Mouse (Mus musculus) testis, adult 10 weeks (tissue): ENCODE results near the gene Cyp4f15. TPM values are rescaled to one million over a fixed set of nuclear protein-coding genes. Genes with fewer than 3 reads are reported as not detected.

ENCODE experiments used
- polyA plus RNA-seq: library from polyadenylated mRNA; stranded (reverse); fragments of 350-450 nt; fragmentation: Illumina TruSeq; extraction: RNeasy Lipid Tissue Mini Kit (QIAGEN cat#74804); gene quantifications from one replicate; pipeline ENCODE4 v1.2.3, GENCODE M21; 2014; ENCODE audit warnings: low read depth, low replicate concordance

The Cyp4f15 gene
- polyA plus RNA-seq = 0.29 TPM

DNA sequence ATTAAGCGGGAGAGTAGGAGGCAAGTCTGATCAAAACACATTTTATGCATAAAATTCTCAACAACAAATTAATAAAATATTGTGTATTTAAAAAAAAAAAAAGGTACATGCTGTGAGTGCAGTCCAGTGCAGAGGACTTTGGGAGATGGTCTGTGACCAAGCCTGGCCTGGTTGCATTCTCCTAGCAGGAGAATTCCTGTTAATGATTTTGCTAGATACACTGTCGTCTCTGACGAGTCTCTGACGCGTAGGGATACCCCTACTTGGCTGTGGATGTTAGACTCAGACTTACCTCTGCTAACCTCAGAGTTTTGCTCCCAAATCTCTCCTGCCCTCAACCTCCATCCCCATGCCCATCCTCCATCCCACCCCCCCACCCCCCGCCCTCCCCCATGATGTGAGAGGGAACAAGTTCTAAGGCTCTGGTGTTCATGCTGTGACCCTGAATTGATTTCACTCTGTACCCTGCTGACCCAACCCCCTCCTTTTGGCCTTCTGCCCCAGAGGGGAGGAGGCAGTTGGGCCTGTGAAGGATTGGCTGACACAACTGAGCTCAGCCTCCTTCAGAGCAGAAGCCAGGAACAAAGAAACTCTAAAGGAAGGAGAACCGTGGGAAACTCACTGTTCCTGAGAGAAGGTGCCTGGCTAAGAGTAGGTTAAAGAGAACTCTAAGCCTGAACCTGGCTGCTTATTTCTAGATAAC, at the start of gene Cyp4f15:
Gene Cyp4f15 (plus strand): TSS at position 580 of the 703 bp plus-strand sequence.

DNA sequence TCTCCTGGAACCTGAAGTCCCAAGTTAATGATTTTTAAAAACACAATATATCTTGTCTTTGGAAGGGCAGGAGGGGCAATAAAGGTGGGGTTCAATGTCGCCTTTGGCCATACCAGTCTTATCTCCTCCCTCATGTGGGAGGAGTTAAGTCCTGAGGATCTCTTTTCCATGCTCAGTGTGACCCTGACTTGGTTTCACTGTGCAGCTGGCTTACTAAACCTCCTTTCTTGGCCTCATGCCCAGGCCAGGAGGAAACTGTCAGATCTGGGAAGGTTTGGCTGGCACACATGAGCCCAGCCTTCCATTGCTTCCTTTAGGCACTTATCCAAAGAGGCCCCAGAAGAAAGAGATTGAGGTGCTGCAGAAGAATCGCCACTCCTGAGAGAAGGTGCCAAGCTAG, 26.7 kb upstream of the Cyp4f15 start, which contains the start of gene Cyp4f40:
Gene Cyp4f40 (plus strand): TSS at position 189 of the 400 bp plus-strand sequence.

Other genes starting within 250 kb of the Cyp4f15 start
- gene Cyp4f39, start 232.9 kb upstream of the Cyp4f15 start, polyA plus RNA-seq = 21.4 TPM
- 0.13 TPM for gene Cyp4f17, start 179.6 kb upstream of the Cyp4f15 start, polyA plus RNA-seq
- gene Cyp4f16, start 149.1 kb upstream of the Cyp4f15 start, polyA plus RNA-seq = 0.39 TPM
- 1.6 TPM for gene Cyp4f37, start 64.3 kb upstream of the Cyp4f15 start, polyA plus RNA-seq
- 0.11 TPM for gene Cyp4f40, start 26.7 kb upstream of the Cyp4f15 start, polyA plus RNA-seq
- gene Zfp871, start 102.7 kb downstream of the Cyp4f15 start, polyA plus RNA-seq = 9.2 TPM
- 0.42 TPM for gene Zfp811, start 124.3 kb downstream of the Cyp4f15 start, polyA plus RNA-seq
- gene Zfp799, start 144.6 kb downstream of the Cyp4f15 start, polyA plus RNA-seq = 2.0 TPM
- 2.5 TPM for gene Zfp870, start 206.0 kb downstream of the Cyp4f15 start, polyA plus RNA-seq
- 0.59 TPM for gene Cyp4f14, start 231.7 kb downstream of the Cyp4f15 start, polyA plus RNA-seq